Mouse (Mus musculus): ENCODE results near the gene Itgb1bp1. TPM values are rescaled to one million over a fixed set of nuclear protein-coding genes. Genes with fewer than 3 reads are reported as not detected.
A peak's percentile ranks its signal among the peaks of the same experiment; 100 is the strongest.

The Itgb1bp1 gene
- polyA plus RNA-seq, 1 experiment from 2014 or later: 67.6 TPM

DNA sequence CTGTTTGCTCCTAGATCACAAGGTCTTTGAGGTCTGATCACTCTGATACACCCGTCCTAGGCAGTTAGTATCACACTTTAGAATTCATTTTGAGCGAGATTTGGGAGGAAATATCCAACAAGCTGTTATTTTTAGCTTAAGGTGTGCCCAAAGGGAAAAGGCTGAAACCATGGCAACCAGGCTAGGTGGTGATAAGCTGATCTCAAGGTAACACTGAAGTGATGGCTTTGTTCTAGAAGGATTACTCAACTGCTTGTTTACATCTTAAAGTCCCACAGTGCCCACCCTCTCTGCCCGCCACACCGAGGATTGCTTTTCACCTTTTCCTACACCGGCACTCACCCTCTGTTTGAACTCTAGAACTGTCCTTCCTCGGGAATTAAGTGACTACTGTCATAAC lies 3.6 kb upstream of the Itgb1bp1 start:
- no peaks in the 10 kb centered on the region for H3K27me3 ChIP-seq (replicated peaks; ENCODE audit: insufficient read depth, low read length)
- H3K9ac ChIP-seq (replicated peaks; ENCODE audit: low read depth): no peak overlapping the region
- peak; percentile 90 for DNase-seq (ENCODE audit: low spot score)
- H3K4me1 ChIP-seq (ENCODE audit: insufficient read depth, low read depth, low read length): peaks cover 14% of the 10 kb centered on the region; the same call in 1 of the 2 replicates
- peaks cover 24% of the 10 kb centered on the region for H3K36me3 ChIP-seq (ENCODE audit: insufficient read depth, low read length)
- H3K4me2 ChIP-seq (replicated peaks; ENCODE audit: low read depth, low read length): peak overlapping the region; percentile 20; the same call in 1 of the 2 replicates
- TF ChIP-seq EP300 (IDR thresholded peaks at IDR 0.05) (peak; percentile 9; the same call in 1 of the 2 replicates), CTCF (IDR thresholded peaks at IDR 0.05) (no peak)
- H3K9me3 ChIP-seq (ENCODE audit: low read length): no peaks in the 10 kb centered on the region
- no peak overlapping the region for H3K4me3 ChIP-seq (ENCODE audit: low read depth, low read length)
- ATAC-seq: peak; percentile 53
- H3K27ac ChIP-seq (ENCODE audit: low read length): peak overlapping the region; percentile 78
- 46% methylated on average over 6 of the region's 6 CpGs for WGBS

DNA sequence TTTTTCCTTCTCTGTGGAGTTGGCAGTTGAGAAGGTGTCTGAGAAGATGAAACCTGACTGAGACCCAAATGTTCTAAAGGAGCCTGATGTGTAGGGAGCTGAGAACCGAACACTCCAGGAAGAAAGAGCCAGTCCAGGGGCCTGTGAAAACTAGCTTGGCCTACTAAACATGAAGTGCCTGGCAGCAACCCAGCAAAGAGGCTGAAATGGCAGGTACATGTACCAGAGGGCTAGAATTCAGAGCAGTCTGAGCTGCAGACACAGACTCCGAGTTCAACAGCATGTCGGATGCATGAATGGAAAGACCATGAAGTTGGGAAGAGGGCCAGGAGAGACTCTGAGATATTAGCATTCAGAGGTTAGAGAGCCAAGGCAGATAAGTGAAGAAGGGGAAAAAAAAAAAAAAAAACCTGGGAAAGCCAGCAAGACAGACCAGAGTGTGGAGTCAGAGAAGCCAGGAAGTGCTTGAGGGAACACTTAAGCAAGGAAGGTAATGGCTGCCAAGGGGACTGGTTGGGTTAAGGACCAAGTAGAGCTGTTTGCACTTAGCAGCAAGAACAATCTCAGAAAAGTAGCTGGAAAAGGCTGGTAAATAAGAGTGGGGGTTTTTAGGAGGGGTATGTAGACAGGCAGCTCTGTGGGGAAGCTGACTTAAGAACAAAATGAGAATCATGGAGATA lies 2.8 kb upstream of the Itgb1bp1 start:
- WGBS: 64% methylated on average over 3 of the region's 3 CpGs
- ATAC-seq: peak; percentile 55
- H3K4me1 ChIP-seq (ENCODE audit: insufficient read depth, low read depth, low read length): peaks cover 14% of the 10 kb centered on the region; the same call in 1 of the 2 replicates
- H3K36me3 ChIP-seq (ENCODE audit: insufficient read depth, low read length): peaks cover 16% of the 10 kb centered on the region; the same call in 1 of the 2 replicates
- H3K9ac ChIP-seq (replicated peaks; ENCODE audit: low read depth): no peak overlapping the region
- H3K4me2 ChIP-seq (replicated peaks; ENCODE audit: low read depth, low read length): peak overlapping the region; percentile 20; the same call in 1 of the 2 replicates
- peak overlapping the region; percentile 78 for H3K27ac ChIP-seq (ENCODE audit: low read length)
- H3K27me3 ChIP-seq (replicated peaks; ENCODE audit: insufficient read depth, low read length): no peaks in the 10 kb centered on the region
- H3K4me3 ChIP-seq (ENCODE audit: low read depth, low read length): no peak overlapping the region
- no peaks in the 10 kb centered on the region for H3K9me3 ChIP-seq (ENCODE audit: low read length)
- TF ChIP-seq CTCF (IDR thresholded peaks at IDR 0.05): no peak
- no peak for TF ChIP-seq EP300 (IDR thresholded peaks at IDR 0.05)
- DNase-seq (ENCODE audit: low spot score): peak; percentile 90

DNA sequence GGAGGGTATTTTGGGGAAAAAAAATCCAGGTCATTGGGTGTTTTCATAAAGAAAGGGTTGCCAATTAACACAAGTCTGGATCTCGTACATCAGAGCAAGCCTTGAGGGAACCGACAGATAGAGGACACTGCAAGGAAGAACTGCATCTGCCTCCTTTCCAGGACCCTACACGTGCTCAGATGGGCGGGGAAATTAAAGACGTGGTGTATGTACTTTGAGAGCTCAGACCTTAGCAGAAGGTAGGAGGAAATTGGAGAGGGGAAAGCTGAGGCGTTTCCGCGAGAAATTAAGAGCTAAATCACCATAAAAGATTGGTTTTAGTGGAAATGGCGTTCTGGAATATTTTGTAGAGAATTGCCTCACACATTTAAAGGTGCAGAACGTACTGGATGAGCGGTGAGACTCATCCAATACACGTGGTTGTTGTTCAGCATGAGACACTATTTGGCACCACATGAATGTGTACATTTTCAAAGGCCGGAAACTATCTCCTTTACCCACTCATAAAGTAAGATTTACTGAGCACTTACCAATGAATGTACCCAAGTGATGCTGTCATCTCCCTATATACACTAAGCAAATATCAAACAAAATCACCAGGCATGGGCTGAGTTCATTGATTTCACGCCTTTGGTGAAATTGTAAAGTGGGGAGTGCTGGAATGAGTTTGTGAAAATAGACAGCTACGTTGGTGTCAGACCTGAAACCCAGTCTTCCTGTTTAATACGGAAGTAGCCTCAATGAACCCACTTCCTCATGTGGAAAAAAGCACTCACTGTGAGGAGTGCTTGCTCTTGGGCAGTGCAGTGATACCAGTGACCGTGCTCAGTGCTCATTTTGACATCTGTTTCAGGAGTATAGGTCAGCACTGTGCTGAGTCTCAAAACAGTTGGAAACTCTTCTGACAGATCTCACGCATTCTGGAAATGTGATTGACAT lies 897 bp upstream of the Itgb1bp1 start:
- Histone ChIP-seq H3K36me3 (ENCODE audit: insufficient read depth, low read length) (0 out of 2 replicates have a peak, but pooled peaks cover 5% of the 10 kb centered on the region), H3K4me3 (ENCODE audit: low read depth, low read length) (peak overlapping the region; percentile 61), H3K27ac (ENCODE audit: low read length) (peak overlapping the region; percentile 78), H3K27me3 (replicated peaks; ENCODE audit: insufficient read depth, low read length) (no peaks in the 10 kb centered on the region), H3K4me1 (ENCODE audit: insufficient read depth, low read depth, low read length) (peaks cover 14% of the 10 kb centered on the region; the same call in 1 of the 2 replicates), H3K9ac (replicated peaks; ENCODE audit: low read depth) (peak overlapping the region; percentile 56), H3K4me2 (replicated peaks; ENCODE audit: low read depth, low read length) (peak overlapping the region; percentile 67), H3K9me3 (ENCODE audit: low read length) (no peaks in the 10 kb centered on the region)
- 19% methylated on average over 18 of the region's 18 CpGs for WGBS
- no peak for TF ChIP-seq EP300 (IDR thresholded peaks at IDR 0.05)
- TF ChIP-seq CTCF (IDR thresholded peaks at IDR 0.05): no peak
- DNase-seq (ENCODE audit: low spot score) (peak; percentile 45), ATAC-seq (no peak)

DNA sequence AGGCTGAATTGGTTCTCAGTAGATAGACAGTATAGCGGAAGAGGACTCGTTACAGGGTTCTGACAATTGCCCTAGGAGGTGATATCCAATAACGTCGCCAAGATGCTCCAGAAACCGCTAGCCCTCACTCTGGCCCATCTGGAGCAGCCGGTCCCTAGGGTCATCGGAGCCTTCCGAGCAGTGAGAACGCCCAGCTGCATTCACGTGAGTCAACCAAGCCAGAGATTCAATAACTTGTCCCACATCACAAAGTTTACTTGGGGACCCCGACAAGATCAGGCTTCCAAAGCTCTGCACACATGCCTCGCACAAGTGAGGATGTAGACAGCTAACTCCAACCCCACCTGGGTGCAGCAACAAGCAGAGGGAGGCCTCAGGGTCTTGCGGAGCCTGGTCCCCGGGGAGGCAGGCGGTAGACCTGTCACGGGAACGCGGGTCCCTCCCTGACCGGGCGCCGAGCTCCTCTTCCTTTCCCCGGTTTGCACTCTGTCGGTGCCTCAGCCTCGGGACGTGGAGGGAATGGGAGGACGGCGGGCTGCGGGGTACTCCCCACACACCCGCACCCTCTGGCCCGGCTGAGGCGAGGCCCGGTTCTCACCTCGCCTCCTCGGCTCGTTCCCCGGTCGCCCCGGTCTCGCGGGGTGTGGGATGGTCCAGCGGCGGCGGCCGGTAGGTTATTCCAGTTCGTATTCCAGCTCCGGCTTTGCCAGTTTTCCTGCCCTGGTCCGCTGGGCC lies 409 bp downstream of the Itgb1bp1 start:
- DNase-seq (ENCODE audit: low spot score): no peak

DNA sequence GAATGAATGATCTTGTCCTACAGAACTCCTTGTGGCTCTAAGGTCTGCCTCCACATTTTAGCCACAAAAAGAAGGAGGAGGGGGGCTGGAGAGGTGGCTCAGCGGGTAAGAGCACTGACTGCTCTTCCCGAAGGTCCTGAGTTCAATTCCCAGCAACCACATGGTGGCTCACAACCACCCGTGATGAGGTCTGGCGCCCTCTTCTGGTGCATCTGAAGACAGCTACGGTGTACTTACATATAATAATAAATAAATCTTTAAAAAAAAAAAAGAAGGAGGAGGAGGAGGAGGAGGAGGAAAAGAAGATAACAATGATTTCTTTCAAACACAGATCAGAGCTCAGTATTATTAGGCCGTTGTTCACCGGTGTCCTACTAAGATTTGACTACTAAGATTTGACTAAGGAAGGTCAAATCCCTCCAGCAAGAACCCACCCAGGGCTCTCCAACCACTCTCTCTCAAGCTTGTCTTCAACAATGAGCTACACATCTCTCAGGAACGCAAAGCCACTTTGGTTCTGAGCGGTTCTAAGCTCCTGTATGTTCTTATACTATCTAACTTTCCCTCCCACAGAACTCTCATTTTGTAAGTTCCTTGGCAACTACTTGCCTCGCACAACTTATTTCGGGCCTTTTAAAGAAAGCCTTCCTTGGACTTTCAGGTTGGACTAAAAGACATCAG lies 1.2 kb downstream of the Itgb1bp1 start, which contains the start of gene Cpsf3:
Cpsf3 (plus strand) TSS at position 631 of the 681 bp plus-strand sequence.
- peaks cover 14% of the 10 kb centered on the region; the same call in 1 of the 2 replicates for H3K4me1 ChIP-seq (ENCODE audit: insufficient read depth, low read depth, low read length)
- TF ChIP-seq CTCF (IDR thresholded peaks at IDR 0.05): peak; percentile 35; the same call in 1 of the 2 replicates
- TF ChIP-seq EP300 (IDR thresholded peaks at IDR 0.05): no peak
- DNase-seq (ENCODE audit: low spot score) (no peak), ATAC-seq (no peak)
- peak within 1 kb of the TSS; percentile 61 for H3K4me3 ChIP-seq (ENCODE audit: low read depth, low read length)
- 43% methylated on average over 11 of the region's 11 CpGs for WGBS
- H3K27me3 ChIP-seq (replicated peaks; ENCODE audit: insufficient read depth, low read length): no peaks in the 10 kb centered on the region
- H3K36me3 ChIP-seq (ENCODE audit: insufficient read depth, low read length): no peaks in the 10 kb centered on the region
- peak within 1 kb of the TSS; percentile 78 for H3K27ac ChIP-seq (ENCODE audit: low read length)
- peak within 1 kb of the TSS; percentile 56 for H3K9ac ChIP-seq (replicated peaks; ENCODE audit: low read depth)
- H3K4me2 ChIP-seq (replicated peaks; ENCODE audit: low read depth, low read length): peak within 1 kb of the TSS; percentile 67
- H3K9me3 ChIP-seq (ENCODE audit: low read length): no peaks in the 10 kb centered on the region

More for the DNA sequence above, 409 bp downstream of the Itgb1bp1 start:
- no peaks in the 10 kb centered on the region for H3K36me3 ChIP-seq (ENCODE audit: insufficient read depth, low read length)
- peak overlapping the region; percentile 78 for H3K27ac ChIP-seq (ENCODE audit: low read length)
- peak; percentile 70 for ATAC-seq
- peak overlapping the region; percentile 56 for H3K9ac ChIP-seq (replicated peaks; ENCODE audit: low read depth)
- under 1% methylated on average over 44 of the region's 47 CpGs for WGBS
- peaks cover 14% of the 10 kb centered on the region; the same call in 1 of the 2 replicates for H3K4me1 ChIP-seq (ENCODE audit: insufficient read depth, low read depth, low read length)
- no peaks in the 10 kb centered on the region for H3K9me3 ChIP-seq (ENCODE audit: low read length)
- peak overlapping the region; percentile 67 for H3K4me2 ChIP-seq (replicated peaks; ENCODE audit: low read depth, low read length)
- no peaks in the 10 kb centered on the region for H3K27me3 ChIP-seq (replicated peaks; ENCODE audit: insufficient read depth, low read length)
- peak overlapping the region; percentile 61 for H3K4me3 ChIP-seq (ENCODE audit: low read depth, low read length)
- TF ChIP-seq CTCF (IDR thresholded peaks at IDR 0.05): no peak
- TF ChIP-seq EP300 (IDR thresholded peaks at IDR 0.05): no peak

Data from lung, postnatal 0 days (tissue).